Mouse (Mus musculus): Measurements from ENCODE around the gene Dhx16. TPM values are rescaled to one million over a fixed set of nuclear protein-coding genes. Genes with fewer than 3 reads are reported as not detected.
A peak's percentile ranks its signal among the peaks of the same experiment; 100 is the strongest.

Gene Dhx16
- polyA plus RNA-seq, 1 experiment from 2014 or later = 30.7 TPM

- Histone ChIP-seq H3K9ac (replicated peaks; ENCODE audit: low read length) (peak overlapping the region; percentile 93), H3K36me3 (ENCODE audit: control insufficient read depth, insufficient read depth, low read length) (peaks cover 33% of the 10 kb centered on the region), H3K4me1 (ENCODE audit: control insufficient read depth, insufficient read depth, low read length) (peaks cover 44% of the 10 kb centered on the region), H3K4me2 (ENCODE audit: low read length) (peak overlapping the region; percentile 91), H3K4me3 (replicated peaks; ENCODE audit: low read depth, low read length) (peak overlapping the region; percentile 79), H3K27me3 (ENCODE audit: control insufficient read depth, insufficient read depth, low read length) (no peaks in the 10 kb centered on the region), H3K27ac (replicated peaks; ENCODE audit: low read depth, low read length) (no peak overlapping the region), H3K9me3 (ENCODE audit: control insufficient read depth, low read length) (no peaks in the 10 kb centered on the region)
- no peak for DNase-seq
- 94% methylated on average over 8 of the region's 8 CpGs for WGBS
- no peak for ATAC-seq (ENCODE audit: low FRiP score, low TSS enrichment)
Measured at GRCm38 (mm10) chr17:35870884-35871696, 8.5 kb upstream of the Dhx16 start.

GRCm38 (mm10) chr17:35873774-35874519, 5.7 kb upstream of the Dhx16 start:
- Histone ChIP-seq H3K36me3 (ENCODE audit: control insufficient read depth, insufficient read depth, low read length) (peaks cover 39% of the 10 kb centered on the region), H3K4me2 (ENCODE audit: low read length) (peak overlapping the region; percentile 38), H3K4me1 (ENCODE audit: control insufficient read depth, insufficient read depth, low read length) (peaks cover 29% of the 10 kb centered on the region), H3K9me3 (ENCODE audit: control insufficient read depth, low read length) (no peaks in the 10 kb centered on the region), H3K4me3 (replicated peaks; ENCODE audit: low read depth, low read length) (no peak overlapping the region), H3K27ac (replicated peaks; ENCODE audit: low read depth, low read length) (no peak overlapping the region), H3K9ac (replicated peaks; ENCODE audit: low read length) (no peak overlapping the region), H3K27me3 (ENCODE audit: control insufficient read depth, insufficient read depth, low read length) (no peaks in the 10 kb centered on the region)
- 31% methylated on average over 21 of the region's 21 CpGs for WGBS
- peak; percentile 25; the same call in 1 of the 2 replicates for ATAC-seq (ENCODE audit: low FRiP score, low TSS enrichment)
- DNase-seq = peak; percentile 89

GRCm38 (mm10) chr17:35874721-35875120, 4.9 kb upstream of the Dhx16 start:
- ATAC-seq (ENCODE audit: low FRiP score, low TSS enrichment) (no peak), DNase-seq (no peak)
- Histone ChIP-seq H3K4me3 (replicated peaks; ENCODE audit: low read depth, low read length) (no peak overlapping the region), H3K4me1 (ENCODE audit: control insufficient read depth, insufficient read depth, low read length) (peaks cover 22% of the 10 kb centered on the region), H3K4me2 (ENCODE audit: low read length) (no peak overlapping the region), H3K9me3 (ENCODE audit: control insufficient read depth, low read length) (no peaks in the 10 kb centered on the region), H3K27ac (replicated peaks; ENCODE audit: low read depth, low read length) (no peak overlapping the region), H3K36me3 (ENCODE audit: control insufficient read depth, insufficient read depth, low read length) (peaks cover 39% of the 10 kb centered on the region), H3K9ac (replicated peaks; ENCODE audit: low read length) (no peak overlapping the region), H3K27me3 (ENCODE audit: control insufficient read depth, insufficient read depth, low read length) (no peaks in the 10 kb centered on the region)
- 93% methylated on average over 6 of the region's 6 CpGs for WGBS

- no peaks in the 10 kb centered on the region for H3K27me3 ChIP-seq (ENCODE audit: control insufficient read depth, insufficient read depth, low read length)
- H3K27ac ChIP-seq (replicated peaks; ENCODE audit: low read depth, low read length) = no peak overlapping the region
- peaks cover 9% of the 10 kb centered on the region for H3K4me1 ChIP-seq (ENCODE audit: control insufficient read depth, insufficient read depth, low read length)
- ATAC-seq (ENCODE audit: low FRiP score, low TSS enrichment) (no peak), DNase-seq (no peak)
- H3K9me3 ChIP-seq (ENCODE audit: control insufficient read depth, low read length) = no peaks in the 10 kb centered on the region
- H3K9ac ChIP-seq (replicated peaks; ENCODE audit: low read length) = no peak overlapping the region
- no peak overlapping the region for H3K4me2 ChIP-seq (ENCODE audit: low read length)
- H3K36me3 ChIP-seq (ENCODE audit: control insufficient read depth, insufficient read depth, low read length) = peaks cover 64% of the 10 kb centered on the region
- H3K4me3 ChIP-seq (replicated peaks; ENCODE audit: low read depth, low read length) = no peak overlapping the region
- WGBS = 96% methylated on average over 17 of the region's 17 CpGs
Measured at GRCm38 (mm10) chr17:35882924-35883323, 3.3 kb downstream of the Dhx16 start.

GRCm38 (mm10) chr17:35883777-35884176, 4.2 kb downstream of the Dhx16 start:
- Histone ChIP-seq H3K4me2 (ENCODE audit: low read length) (no peak overlapping the region), H3K9me3 (ENCODE audit: control insufficient read depth, low read length) (no peaks in the 10 kb centered on the region), H3K36me3 (ENCODE audit: control insufficient read depth, insufficient read depth, low read length) (peaks cover 72% of the 10 kb centered on the region), H3K4me1 (ENCODE audit: control insufficient read depth, insufficient read depth, low read length) (peaks cover 9% of the 10 kb centered on the region), H3K9ac (replicated peaks; ENCODE audit: low read length) (no peak overlapping the region), H3K4me3 (replicated peaks; ENCODE audit: low read depth, low read length) (no peak overlapping the region), H3K27me3 (ENCODE audit: control insufficient read depth, insufficient read depth, low read length) (no peaks in the 10 kb centered on the region), H3K27ac (replicated peaks; ENCODE audit: low read depth, low read length) (no peak overlapping the region)
- ATAC-seq (ENCODE audit: low FRiP score, low TSS enrichment) (no peak), DNase-seq (no peak)
- 95% methylated on average over 14 of the region's 14 CpGs for WGBS

GRCm38 (mm10) chr17:35887725-35888124, 8.1 kb downstream of the Dhx16 start:
- ATAC-seq (ENCODE audit: low FRiP score, low TSS enrichment) = no peak
- Histone ChIP-seq H3K9me3 (ENCODE audit: control insufficient read depth, low read length) (no peaks in the 10 kb centered on the region), H3K9ac (replicated peaks; ENCODE audit: low read length) (no peak overlapping the region), H3K27ac (replicated peaks; ENCODE audit: low read depth, low read length) (no peak overlapping the region), H3K4me2 (ENCODE audit: low read length) (no peak overlapping the region), H3K36me3 (ENCODE audit: control insufficient read depth, insufficient read depth, low read length) (peaks cover 96% of the 10 kb centered on the region), H3K27me3 (ENCODE audit: control insufficient read depth, insufficient read depth, low read length) (no peaks in the 10 kb centered on the region), H3K4me1 (ENCODE audit: control insufficient read depth, insufficient read depth, low read length) (no peaks in the 10 kb centered on the region), H3K4me3 (replicated peaks; ENCODE audit: low read depth, low read length) (no peak overlapping the region)
- DNase-seq = no peak
- 76% methylated on average over 17 of the region's 17 CpGs for WGBS

- WGBS = under 1% methylated on average over 86 of the region's 86 CpGs
- peak; percentile 98 for DNase-seq
- H3K27me3 ChIP-seq (ENCODE audit: control insufficient read depth, insufficient read depth, low read length) = no peaks in the 10 kb centered on the region
Measured at GRCm38 (mm10) chr17:35896781-35897643, 17.4 kb downstream of the Dhx16 start, which contains the start of gene 2310061I04Rik. Gene 2310061I04Rik (minus strand): TSS chr17:35897431.

More at GRCm38 (mm10) chr17:35896781-35897643, 17.4 kb downstream of the Dhx16 start, which contains the start of gene 2310061I04Rik:
- no peaks in the 10 kb centered on the region for H3K9me3 ChIP-seq (ENCODE audit: control insufficient read depth, low read length)
- peaks cover 12% of the 10 kb centered on the region; the same call in 1 of the 2 replicates for H3K4me1 ChIP-seq (ENCODE audit: control insufficient read depth, insufficient read depth, low read length)
- ATAC-seq (ENCODE audit: low FRiP score, low TSS enrichment) = peak; percentile 94
- peak within 1 kb of the TSS; percentile 88 for H3K9ac ChIP-seq (replicated peaks; ENCODE audit: low read length)
- peak within 1 kb of the TSS; percentile 82 for H3K4me3 ChIP-seq (replicated peaks; ENCODE audit: low read depth, low read length)
- peak within 1 kb of the TSS; percentile 97 for H3K27ac ChIP-seq (replicated peaks; ENCODE audit: low read depth, low read length)
- peaks cover 70% of the 10 kb centered on the region for H3K36me3 ChIP-seq (ENCODE audit: control insufficient read depth, insufficient read depth, low read length)
- peak within 1 kb of the TSS; percentile 100 for H3K4me2 ChIP-seq (ENCODE audit: low read length)
